Mouse (Mus musculus): ENCODE data around the gene Gm28043.

Gm28043 gene

GRCm38 (mm10) chr17:29627285-29627684, 12.6 kb downstream of the Gm28043 start:
- DNase-seq (ENCODE audit: low spot score), result no peak

DNA sequence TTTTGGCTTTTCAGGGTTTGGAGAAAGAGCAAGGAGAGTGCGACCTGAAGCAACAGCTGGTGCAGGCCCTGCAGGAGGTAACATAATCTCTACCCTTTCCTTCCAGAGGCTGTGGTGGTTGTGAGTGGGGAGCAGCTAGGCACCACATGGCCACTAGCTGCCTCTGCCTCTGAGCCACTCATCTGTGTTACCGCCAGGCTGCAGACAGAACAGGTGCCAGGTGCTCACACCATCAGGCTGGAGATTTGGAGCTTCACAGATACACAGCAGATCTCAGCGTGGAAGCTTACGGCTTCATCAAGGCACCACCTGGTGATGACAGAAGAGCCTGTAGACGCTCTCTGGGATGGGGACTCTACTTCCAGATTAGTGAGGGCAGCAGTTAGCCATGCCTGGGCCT, 14.3 kb downstream of the Gm28043 start:
- DNase-seq (ENCODE audit: low spot score), result no peak

DNA sequence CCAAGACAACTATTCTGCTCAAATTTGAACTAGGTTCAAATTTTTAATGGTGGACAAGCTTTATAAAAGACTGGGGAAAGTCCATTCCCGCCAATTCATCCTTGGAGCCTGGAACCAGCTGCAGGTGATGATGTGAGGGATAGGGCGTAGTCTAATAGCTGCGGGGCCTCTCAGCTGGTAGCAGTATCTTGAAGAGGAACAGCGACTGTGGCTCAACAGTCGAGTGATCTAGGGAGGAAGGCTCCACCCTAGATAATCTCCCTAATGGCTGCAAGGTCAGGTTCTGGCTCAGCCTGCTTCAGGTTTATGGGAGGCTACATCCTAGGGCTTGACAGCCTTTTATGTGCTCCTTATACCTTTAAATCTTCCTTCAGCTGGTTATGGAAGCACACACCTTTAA, 14.9 kb downstream of the Gm28043 start:
- DNase-seq (ENCODE audit: low spot score), result no peak

- DNase-seq (ENCODE audit: low spot score), result no peak
Observed at GRCm38 (mm10) chr17:29632312-29632711, 17.6 kb downstream of the Gm28043 start.

GRCm38 (mm10) chr17:29635492-29635891, 20.8 kb downstream of the Gm28043 start:
- no peak for DNase-seq (ENCODE audit: low spot score)

DNA sequence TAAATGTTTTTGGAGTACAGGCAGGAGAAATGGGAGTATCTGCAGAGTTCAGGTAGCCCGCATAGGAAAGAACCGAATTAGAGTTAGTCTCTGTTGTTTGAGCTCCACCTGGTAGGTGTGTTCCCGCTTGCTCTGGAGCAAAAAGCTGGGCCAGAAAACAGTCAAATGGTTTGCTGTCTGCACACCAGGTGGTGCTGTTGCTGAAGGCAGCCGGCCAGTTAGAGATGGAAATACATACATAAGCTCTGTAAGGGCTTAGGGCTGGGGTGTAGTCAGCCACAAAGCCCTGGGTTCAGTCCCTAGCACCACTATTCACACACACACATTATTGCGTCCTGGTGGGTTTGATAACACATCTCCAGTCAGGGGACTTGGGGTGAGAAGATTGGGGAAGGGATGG, 21.4 kb downstream of the Gm28043 start:
- DNase-seq (ENCODE audit: low spot score), result no peak

- no peak for DNase-seq (ENCODE audit: low spot score)
Observed at GRCm38 (mm10) chr17:29637377-29637776, 22.7 kb downstream of the Gm28043 start.

- DNase-seq (ENCODE audit: low spot score), result no peak
Observed at GRCm38 (mm10) chr17:29637895-29638294, 23.2 kb downstream of the Gm28043 start.

DNA sequence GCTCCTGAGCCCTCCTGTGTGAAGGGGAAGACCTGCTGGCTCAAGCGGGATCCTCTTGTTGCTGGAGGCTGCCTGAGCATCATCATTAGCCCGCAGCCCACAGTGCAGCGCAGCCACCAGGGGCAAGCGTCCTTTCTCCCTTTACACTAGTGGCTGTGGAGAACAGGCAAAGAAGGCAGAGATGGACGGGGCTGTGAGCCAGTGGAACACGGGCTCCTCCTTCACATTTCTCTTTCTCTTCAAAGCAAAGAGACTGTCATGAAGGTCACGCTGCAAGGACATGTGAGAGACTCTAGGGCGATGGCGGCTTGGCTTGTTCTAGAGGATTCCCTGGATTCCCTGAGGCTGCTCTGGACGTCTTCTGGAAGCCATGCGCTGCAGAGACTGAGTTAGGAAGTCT, 26.3 kb downstream of the Gm28043 start:
- DNase-seq (ENCODE audit: low spot score), result no peak

- DNase-seq (ENCODE audit: low spot score), result no peak
Observed at GRCm38 (mm10) chr17:29642219-29642618, 27.5 kb downstream of the Gm28043 start.

DNA sequence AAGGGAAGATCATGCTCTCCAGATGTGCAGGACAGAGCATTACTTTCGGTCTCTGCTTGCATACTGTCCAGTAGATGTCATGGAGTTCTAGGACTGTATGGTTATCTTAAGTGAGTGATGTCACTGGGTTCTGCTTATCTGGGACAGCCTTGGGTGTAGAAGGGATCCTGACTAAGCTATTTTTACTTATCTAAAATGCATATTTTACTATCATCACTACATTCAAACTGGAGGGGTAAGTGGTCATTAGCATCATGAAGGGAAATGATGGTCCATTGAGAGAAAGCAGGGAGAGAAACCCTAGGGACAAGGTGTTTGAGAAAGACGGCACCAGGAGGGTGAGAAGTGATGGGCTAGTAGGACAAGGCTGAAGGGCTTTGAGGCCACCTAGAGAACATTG, 43.6 kb downstream of the Gm28043 start:
- DNase-seq (ENCODE audit: low spot score), result no peak

DNA sequence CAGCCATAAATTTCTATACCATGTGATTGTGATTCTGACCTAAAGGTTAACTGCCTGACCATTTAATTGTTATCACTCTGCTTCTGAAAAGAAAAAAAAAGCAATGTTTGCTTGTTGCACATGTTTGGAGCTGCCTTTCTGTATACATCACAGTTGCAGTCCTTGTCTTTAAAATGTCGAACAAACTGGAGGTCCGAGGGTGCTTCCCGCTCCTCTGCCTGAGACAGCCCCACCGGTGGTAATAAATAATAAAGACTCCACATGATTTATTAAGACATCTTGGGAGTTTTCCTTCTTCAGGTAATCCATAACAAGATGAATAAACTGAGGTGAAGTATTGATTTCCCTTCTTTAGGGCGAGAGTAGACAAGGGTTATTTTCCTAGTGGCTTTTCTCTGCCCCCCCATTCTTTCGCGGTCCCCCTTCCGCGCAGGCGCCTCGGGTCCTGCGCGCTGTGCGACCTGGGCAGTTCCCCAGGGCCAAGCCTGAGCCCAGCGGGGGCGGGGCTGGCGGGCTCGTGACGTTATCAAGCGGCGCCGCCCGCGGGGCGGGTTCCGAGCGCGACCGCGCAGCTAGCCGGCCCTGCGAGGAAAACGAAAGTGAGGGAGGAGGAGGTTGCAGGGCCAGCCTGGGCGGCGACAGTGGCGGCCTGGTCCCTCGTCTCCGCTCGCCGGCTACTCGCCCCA, 45.5 kb downstream of the Gm28043 start, which contains the start of gene Cmtr1:
Cmtr1 (plus strand) TSS at position 520 of the 686 bp plus-strand sequence.
- DNase-seq (ENCODE audit: low spot score), result peak; percentile 98

- DNase-seq (ENCODE audit: low spot score), result no peak
Observed at GRCm38 (mm10) chr17:29660762-29661391, 46.2 kb downstream of the Gm28043 start.

- DNase-seq (ENCODE audit: low spot score), result no peak
Observed at GRCm38 (mm10) chr17:29662145-29662544, 47.5 kb downstream of the Gm28043 start.

- no peak for DNase-seq (ENCODE audit: low spot score)
Observed at GRCm38 (mm10) chr17:29668051-29668986, 53.6 kb downstream of the Gm28043 start.

DNA sequence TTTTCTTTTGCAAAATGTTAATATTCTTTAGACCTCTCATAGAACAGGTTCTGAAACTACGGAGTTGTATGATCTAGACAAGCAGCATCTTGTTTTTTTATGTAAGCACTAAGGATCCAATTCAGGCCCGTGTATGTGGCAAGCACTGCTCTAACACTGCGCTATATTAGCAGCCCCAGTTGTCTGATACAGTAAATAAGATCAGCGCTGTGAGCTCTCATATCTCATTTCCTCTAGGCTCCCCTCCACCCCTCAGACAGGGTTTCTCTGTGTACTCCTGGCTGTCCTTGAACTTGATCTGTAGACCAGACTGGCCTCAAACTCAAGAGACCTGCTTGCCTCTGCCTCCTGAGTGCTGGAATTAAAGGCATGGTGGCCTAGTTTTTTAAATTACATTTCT, 54.4 kb downstream of the Gm28043 start:
- no peak for DNase-seq (ENCODE audit: low spot score)

DNA sequence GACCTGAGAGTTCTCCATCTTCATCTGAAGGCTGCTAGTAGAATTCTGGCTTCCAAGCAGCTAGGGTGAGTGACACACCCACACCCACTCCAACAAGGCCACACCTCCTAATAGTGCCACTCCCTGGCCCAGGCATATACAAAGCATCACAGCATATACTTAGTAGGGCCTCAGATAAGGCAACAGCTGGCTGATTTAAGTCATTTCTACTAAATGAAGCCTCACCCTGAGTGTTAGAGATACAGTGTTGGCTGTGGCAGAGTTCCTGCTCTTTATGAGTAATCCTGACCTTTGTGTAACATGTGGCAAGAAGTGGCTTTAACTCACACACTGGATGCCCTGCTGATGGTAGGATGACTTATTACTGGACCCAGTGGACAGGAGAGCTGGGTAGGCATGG, 55.3 kb downstream of the Gm28043 start:
- no peak for DNase-seq (ENCODE audit: low spot score)

GRCm38 (mm10) chr17:29671021-29671420, 56.3 kb downstream of the Gm28043 start:
- no peak for DNase-seq (ENCODE audit: low spot score)

DNA sequence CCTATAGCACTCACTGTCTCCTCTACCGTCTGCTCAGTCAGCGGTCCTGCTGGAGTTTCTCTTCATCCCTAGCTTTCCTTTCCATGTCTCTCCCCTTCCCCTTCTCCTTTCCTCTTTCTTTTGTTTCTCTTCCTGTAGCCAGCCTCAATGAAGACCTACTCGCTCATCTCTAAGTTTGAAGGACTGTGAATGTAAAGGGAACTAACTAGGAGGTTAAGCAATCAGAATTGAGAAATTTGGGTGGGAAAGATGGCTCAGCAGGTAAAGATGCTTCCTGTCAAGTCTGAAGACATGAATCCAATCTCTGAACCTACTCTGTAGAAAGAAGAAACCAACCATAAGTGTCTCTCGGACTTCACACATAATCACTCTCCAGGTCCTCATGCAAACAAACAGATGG, 58.6 kb downstream of the Gm28043 start:
- DNase-seq (ENCODE audit: low spot score), result no peak

GRCm38 (mm10) chr17:29678526-29678925, 63.9 kb downstream of the Gm28043 start:
- no peak for DNase-seq (ENCODE audit: low spot score)

DNA sequence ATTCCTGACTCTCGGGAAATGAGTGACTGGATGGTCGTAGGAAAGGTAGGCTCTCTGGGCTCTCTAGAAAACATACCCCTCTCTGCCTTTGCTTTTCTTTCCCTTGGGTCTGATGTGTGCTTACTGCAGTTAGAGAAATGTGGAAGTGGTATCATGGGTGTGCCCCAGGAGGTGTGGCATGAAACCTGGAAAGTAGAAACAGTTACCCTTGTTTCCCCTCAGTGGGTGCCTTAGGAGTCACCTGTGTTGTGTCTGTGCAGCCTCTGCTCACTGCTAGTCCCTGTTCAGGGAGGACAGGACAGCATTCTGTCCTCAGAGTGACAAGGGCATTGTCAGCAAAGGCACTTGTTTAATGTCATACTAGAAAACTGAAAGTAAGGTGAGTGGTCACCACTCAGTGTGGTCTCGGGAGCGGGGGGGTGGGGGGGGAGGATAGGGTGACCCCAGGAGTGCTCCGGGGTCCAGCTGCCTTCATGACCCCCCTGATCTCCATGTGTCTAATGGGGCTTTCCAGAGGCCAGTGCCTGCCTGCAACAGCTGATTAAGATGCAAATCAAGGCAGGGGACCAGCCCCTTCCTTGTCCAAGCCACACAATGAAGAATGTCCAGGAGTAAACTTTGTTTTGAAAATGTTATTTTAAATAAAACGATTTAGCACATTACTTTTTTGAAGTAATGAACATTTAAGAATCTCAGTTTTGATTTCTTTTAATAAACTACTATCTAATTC, 64.5 kb downstream of the Gm28043 start:
- no peak for DNase-seq (ENCODE audit: low spot score)

DNA sequence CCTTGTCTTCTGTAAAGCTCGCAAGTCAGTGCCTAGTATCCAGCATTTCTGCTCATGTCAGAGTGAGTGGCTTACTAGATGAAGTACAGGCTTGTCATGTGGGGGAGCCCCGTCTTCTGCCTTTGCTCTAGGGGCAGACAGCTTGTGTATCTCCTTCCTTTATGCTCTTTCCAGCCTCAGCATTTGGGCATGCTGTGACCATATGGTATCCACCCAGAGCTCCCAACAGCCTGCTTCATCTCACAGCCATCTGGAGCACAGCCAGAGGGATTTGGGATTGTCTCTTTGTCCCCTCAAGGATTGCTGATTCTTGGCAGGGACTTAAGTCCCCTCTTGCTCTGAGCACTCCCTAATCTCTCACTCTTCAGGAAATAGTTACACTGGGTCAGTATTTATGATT, 65.5 kb downstream of the Gm28043 start:
- DNase-seq (ENCODE audit: low spot score), result no peak

Measured in spleen, adult 12 weeks (tissue).